Mouse (Mus musculus) layer of hippocampus, postnatal 14 days (tissue): Measurements from ENCODE around the gene Snx27. TPM values are rescaled to one million over a fixed set of nuclear protein-coding genes. Genes with fewer than 3 reads are reported as not detected.

Source experiments
- DNase-seq, 2 experiments: peaks; one replicate each; pipeline ENCODE4 v3.0.0; 2021 to 2022; ENCODE audit warnings: low spot score in 2 of 2, mixed read lengths in 1 of 2
- total RNA-seq, 2 experiments: library from RNA; stranded (reverse); gene quantifications; 2 replicates each; pipeline ENCODE4 v1.2.3; 2021

Gene Snx27
- total RNA-seq, 2 experiments from 2014 or later: 87.5 to 99.1 TPM

- no peak for DNase-seq
Measured at GRCm38 (mm10) chr3:94574506-94574905, 8.0 kb downstream of the Snx27 start.

GRCm38 (mm10) chr3:94567242-94567641 is 15.3 kb downstream of the Snx27 start:
- no peak for DNase-seq

DNA sequence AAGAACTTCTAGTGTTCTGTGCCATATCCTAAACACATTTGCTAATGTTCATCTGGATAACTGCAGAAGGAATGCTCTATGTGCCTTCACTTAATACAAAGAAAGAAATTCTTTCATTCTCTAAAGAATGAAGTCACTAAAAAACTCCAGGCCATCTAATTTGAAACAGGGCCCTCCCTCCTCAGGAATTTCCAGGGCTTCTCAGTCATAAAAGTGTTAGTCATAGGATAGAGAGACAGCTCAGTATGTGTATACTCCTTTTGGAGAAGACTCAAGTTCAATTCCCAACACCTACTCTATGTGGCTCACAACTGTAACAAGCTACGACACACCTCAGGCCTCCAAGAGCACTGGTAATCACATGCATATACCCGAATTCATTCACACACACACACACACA is 17.0 kb downstream of the Snx27 start:
- DNase-seq: no peak

- no peak for DNase-seq
Measured at GRCm38 (mm10) chr3:94565127-94565526, 17.4 kb downstream of the Snx27 start.

- DNase-seq: no peak
Measured at GRCm38 (mm10) chr3:94564356-94565010, 18.0 kb downstream of the Snx27 start.

DNA sequence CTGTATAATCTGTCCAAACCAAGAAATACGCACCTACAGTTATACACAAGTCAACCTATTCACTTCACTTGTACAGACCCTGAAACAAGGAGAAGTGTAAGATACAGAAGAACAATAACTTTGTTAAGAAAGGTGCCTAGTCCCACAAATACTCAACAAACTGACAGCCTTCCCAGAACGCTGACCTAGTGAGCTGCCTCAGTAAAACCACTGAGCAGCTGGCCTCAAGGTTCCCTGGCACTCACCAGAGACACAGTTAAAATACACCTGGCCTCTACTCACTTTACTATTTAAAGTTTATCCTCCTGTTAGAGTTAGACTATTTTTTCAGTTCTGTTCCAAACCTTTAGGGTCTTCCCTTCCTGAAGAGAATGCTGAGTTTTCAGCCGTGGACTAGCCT is 19.4 kb downstream of the Snx27 start:
- DNase-seq: no peak

DNA sequence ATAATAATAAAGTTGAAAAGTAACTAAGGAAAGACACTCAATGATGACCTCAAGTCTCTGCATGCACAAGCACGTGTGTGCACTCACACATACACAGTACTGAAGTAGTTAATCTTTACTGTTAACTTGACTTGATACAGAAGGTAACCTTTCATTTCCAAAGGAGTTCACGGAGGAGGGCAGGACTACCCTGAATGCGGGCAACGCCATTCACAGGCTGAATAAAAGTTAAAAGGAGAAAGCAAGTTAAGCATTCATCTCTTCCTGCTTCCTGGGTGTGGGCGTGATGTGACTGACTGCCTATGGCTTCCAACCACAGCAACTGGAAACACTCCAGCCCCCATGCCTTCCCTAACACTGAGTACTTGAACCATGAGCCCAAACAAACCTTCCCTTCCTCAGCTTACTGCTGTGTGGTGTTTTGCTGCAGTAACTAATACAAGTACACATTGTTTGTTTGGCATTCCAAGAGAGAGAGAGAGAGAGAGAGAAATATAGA is 22.5 kb downstream of the Snx27 start:
- no peak for DNase-seq

GRCm38 (mm10) chr3:94549041-94549440 is 33.5 kb downstream of the Snx27 start:
- no peak for DNase-seq

DNA sequence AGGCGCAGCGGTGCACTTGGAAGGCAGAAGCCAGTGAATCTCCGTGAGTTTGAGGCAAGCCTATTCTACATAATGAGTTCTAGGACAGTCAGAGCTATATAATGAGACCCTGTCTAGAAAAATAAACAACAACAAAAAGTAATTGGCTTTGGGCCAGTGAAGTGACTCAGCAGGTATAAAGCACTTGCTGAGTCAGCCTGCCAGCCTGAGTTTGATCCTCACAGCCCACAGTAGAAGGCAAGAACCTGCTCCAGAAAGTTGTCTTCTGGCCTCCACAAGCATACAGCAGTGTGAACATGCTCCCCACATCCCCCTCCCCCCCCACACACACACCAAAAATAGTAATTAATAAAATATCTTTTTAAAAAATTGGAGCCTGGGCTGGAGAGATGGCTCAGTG is 45.3 kb downstream of the Snx27 start:
- no peak for DNase-seq

GRCm38 (mm10) chr3:94533968-94534367 is 48.5 kb downstream of the Snx27 start:
- DNase-seq: peak in 1 of 2 experiments; percentile 30

GRCm38 (mm10) chr3:94526731-94527130 is 55.8 kb downstream of the Snx27 start:
- DNase-seq: no peak

- no peak for DNase-seq
Measured at GRCm38 (mm10) chr3:94506664-94507063, 75.9 kb downstream of the Snx27 start.

GRCm38 (mm10) chr3:94502243-94502642 is 80.3 kb downstream of the Snx27 start:
- DNase-seq: no peak

GRCm38 (mm10) chr3:94497162-94497561 is 85.4 kb downstream of the Snx27 start:
- no peak for DNase-seq

DNA sequence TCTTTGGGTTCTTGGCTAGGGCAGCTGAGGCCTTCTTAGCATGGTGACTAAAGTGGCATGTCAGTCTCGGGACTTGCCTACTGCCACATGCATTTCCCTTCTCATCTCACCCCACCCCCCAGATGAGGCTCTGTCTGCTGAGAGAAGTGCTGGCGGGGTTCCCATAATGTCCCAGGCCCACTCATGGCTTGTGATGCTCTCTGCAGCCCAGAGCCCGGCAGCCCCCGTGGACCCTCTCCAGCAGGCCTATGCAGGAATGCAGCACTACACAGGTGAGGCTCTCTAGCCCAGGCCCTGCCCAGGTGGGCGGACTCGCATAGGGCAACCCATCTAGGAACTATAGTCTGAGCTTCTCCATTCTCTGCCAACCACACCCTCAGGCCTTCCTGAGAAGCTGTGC is 94.9 kb downstream of the Snx27 start:
- DNase-seq: no peak

- no peak for DNase-seq
Measured at GRCm38 (mm10) chr3:94485922-94486321, 96.6 kb downstream of the Snx27 start.

- peak; percentile 93 to 97 for DNase-seq
Measured at GRCm38 (mm10) chr3:94483790-94484439, 98.6 kb downstream of the Snx27 start.

GRCm38 (mm10) chr3:94482764-94483385 is 99.6 kb downstream of the Snx27 start:
- no peak for DNase-seq

GRCm38 (mm10) chr3:94481429-94481828 is 101.1 kb downstream of the Snx27 start:
- no peak for DNase-seq

DNA sequence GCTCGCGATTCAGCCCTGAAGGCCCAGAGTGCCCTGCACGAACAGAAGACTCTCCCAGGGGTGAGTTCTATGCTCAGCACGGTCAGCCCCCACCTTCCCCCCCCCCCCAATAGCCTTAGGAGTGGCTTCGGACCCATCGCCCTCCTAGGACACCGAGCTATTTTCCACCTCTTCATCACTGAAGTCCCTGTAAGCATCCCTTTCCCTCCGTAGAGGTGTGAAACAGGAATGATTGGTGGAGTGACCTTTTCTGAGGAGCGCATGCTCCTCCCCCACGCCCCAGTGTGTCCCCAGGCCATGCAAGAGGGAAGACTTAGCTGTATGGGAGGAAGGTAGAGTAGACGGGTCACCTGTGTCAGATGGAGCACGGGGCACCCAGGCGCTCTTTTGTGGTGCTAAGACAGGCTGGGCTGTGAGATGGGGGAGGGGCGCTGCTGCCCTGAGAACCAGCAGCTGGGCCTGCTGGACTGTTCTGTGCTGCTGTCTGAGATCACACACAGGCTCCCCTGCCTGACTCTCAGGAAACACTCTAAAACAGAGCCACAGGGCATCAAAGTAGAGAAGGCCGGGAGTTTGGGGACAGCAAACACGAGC is 102.1 kb downstream of the Snx27 start, which contains the start of gene Riiad1:
TSS of gene Riiad1 (minus strand) at position 51 of the 594 bp plus-strand sequence.
- no peak for DNase-seq

- DNase-seq: no peak
Measured at GRCm38 (mm10) chr3:94479564-94479963, 103.0 kb downstream of the Snx27 start.
